15 mouse cellular contexts compared by ENCODE assay signal in genomic region chr1:183183565-183183964, GRCm38 (mm10). TPM values are rescaled to one million over a fixed set of nuclear protein-coding genes. Genes with fewer than 3 reads are reported as not detected.
DNase-seq lines count a peak whose midpoint lies in the region; ATAC-seq and TF ChIP-seq lines count a peak whose summit lies in the region.
"Had no signal": no experiment of that assay in that cellular context is flagged by ENCODE, and none has a peak within 500 bp of the region (broad histone marks: within the 10 kb centered on the region; RNA-seq: fewer than 3 reads in every experiment).

No protein-coding gene starts in this region.

- peaks cover 41% of the 10 kb centered on the region for H3K4me1 ChIP-seq in heart, embryonic 11.5 days (ENCODE audit: control insufficient read depth, insufficient read depth, low read length)

- DNase-seq in heart, adult 9 months (ENCODE audit: low spot score in 2 of 2) = no peak
- peak in 1 of 2 experiments; percentile 15 for DNase-seq in left cerebral cortex, adult 2 months (ENCODE audit: extremely low spot score in 1 of 2, low spot score in 2 of 2)
- DNase-seq in left cerebral cortex, postnatal 14 days (ENCODE audit: low spot score in 2 of 2) = no peak
- DNase-seq in brain, adult 2 months (ENCODE audit: low read depth, low spot score) = peak; percentile 76
- DNase-seq in brain, embryonic 14.5 days (ENCODE audit: low read depth) = peak; percentile 79
- no peak for DNase-seq in urinary bladder, postnatal 10 days (ENCODE audit: low spot score)
- DNase-seq: adrenal gland, adult 2 months; cerebellum, adult 2 months; kidney, adult 18-20 months; kidney, postnatal 36 days; thymus, adult 2 months had no signal

- 0 out of 2 replicates have a peak overlapping the region, but pooled peaks have one; percentile 11 for H3K4me2 ChIP-seq in heart, embryonic 11.5 days
- H3K4me2 ChIP-seq: limb, embryonic 12.5 days had no signal

- H3K4me3 ChIP-seq in heart, embryonic 11.5 days (ENCODE audit: low read depth, low read length) = no peak overlapping the region
- H3K4me3 ChIP-seq in left cerebral cortex, adult 2 months = no peak overlapping the region
- H3K4me3 ChIP-seq: limb, embryonic 12.5 days had no signal

- H3K27ac ChIP-seq in heart, embryonic 11.5 days (ENCODE audit: low read depth, low read length) = peak overlapping the region; percentile 35; the same call in 1 of the 2 replicates
- peak overlapping the region; percentile 36; the same call in 1 of the 2 replicates for H3K27ac ChIP-seq in left cerebral cortex, adult 2 months

- no peaks in the 10 kb centered on the region for H3K36me3 ChIP-seq in heart, embryonic 11.5 days (ENCODE audit: control insufficient read depth, insufficient read depth, low read length)
- H3K36me3 ChIP-seq: limb, embryonic 12.5 days had no signal

- H3K27me3 ChIP-seq in heart, embryonic 11.5 days (ENCODE audit: control insufficient read depth, insufficient read depth, low read length) = no peaks in the 10 kb centered on the region
- H3K27me3 ChIP-seq: limb, embryonic 12.5 days had no signal

- intact Hi-C loops in left cerebral cortex, adult 2 months (cut with DNase I) = loop anchor here (5.0 kb wide), 1 partner anchor 106 kb away; no protein-coding TSS in a partner anchor
- intact Hi-C loops in left cerebral cortex, postnatal 14 days (cut with DNase I) = no loop called here

- no peak overlapping the region for H3K9ac ChIP-seq in heart, embryonic 11.5 days (ENCODE audit: low read depth, low read length)
- H3K9ac ChIP-seq: limb, embryonic 12.5 days had no signal

- H3K9me3 ChIP-seq in heart, embryonic 11.5 days (replicated peaks; ENCODE audit: control insufficient read depth, low read length) = no peaks in the 10 kb centered on the region
- H3K9me3 ChIP-seq: limb, embryonic 12.5 days had no signal

- TF ChIP-seq POLR2A in brain, embryonic 14.5 days (IDR thresholded peaks at IDR 0.05; ENCODE audit: borderline replicate concordance, extremely low read depth, insufficient read depth, insufficient read length, poor library complexity, severe bottlenecking) = no peak

- ATAC-seq in heart, embryonic 11.5 days (replicated peaks; ENCODE audit: insufficient number of reproducible peaks, low FRiP score, low TSS enrichment) = no peak; the same call in 1 of the 2 replicates
- ATAC-seq: CD4-positive, CD25-positive, alpha-beta regulatory T cell, adult 4 months; hindbrain, postnatal 0 days had no signal

- 39% methylated on average over 5 of the region's 5 CpGs for WGBS in heart, embryonic 11.5 days (ENCODE audit: insufficient replicate concordance)

- TF ChIP-seq CTCF in left cerebral cortex, adult 2 months (IDR thresholded peaks at IDR 0.05) = no peak
- no peak for TF ChIP-seq CTCF in brain, embryonic 14.5 days (IDR thresholded peaks at IDR 0.05; ENCODE audit: borderline replicate concordance, extremely low read depth, insufficient read depth, insufficient read length)

RNA-seq across cellular contexts. Expression of gene Disp1, which starts 37.8 kb away (rescaled TPM):
- 11.8 and 12.6 TPM in 2 replicates for polyA plus RNA-seq in heart, embryonic 11.5 days (2014; fragmentation: Nextera tagmentation; extraction: Ambion mirVana)
- total RNA-seq in left cerebral cortex, adult 2 months (2021) = 1 to 10 TPM; 5.4 to 7.7 TPM
- total RNA-seq in left cerebral cortex, postnatal 14 days (2021) = 1 to 10 TPM; 5.1 to 5.9 TPM
- polyA plus RNA-seq in brain, embryonic 14.5 days (2012; rRNA removed) = 11.1 and 15.6 TPM in 2 replicates

Comparison
In these comparisons a context has a peak if more than half of its experiments do, and no peak if none do; other contexts are left out.
1. DNase-seq: peak in brain, adult 2 months (single experiment) and brain, embryonic 14.5 days (single experiment); none in heart, adult 9 months (0 of 2), left cerebral cortex, postnatal 14 days (0 of 2) and urinary bladder, postnatal 10 days (single experiment).